Mouse (Mus musculus) liver, embryonic 16.5 days (tissue): Measurements from ENCODE around the gene Slc25a29. TPM values are rescaled to one million over a fixed set of nuclear protein-coding genes. Genes with fewer than 3 reads are reported as not detected.
A peak's percentile ranks its signal among the peaks of the same experiment; 100 is the strongest.

Experiments used
- ATAC-seq: fragments of 200-750 bp; cut with Nextera tagmentation; 2 replicates; pipeline ENCODE4 v1.8.0; 2017; ENCODE audit warnings: low read depth, mild to moderate bottlenecking, moderate number of reproducible peaks, moderate library complexity
- H3K27ac ChIP-seq: fragments of 300-500 bp; sonication (generic); 2 replicates; pipeline ENCODE4 v1.5.1; 2014; ENCODE audit warnings: mild to moderate bottlenecking, low read length
- H3K27me3 ChIP-seq: fragments of 300-500 bp; sonication (generic); 2 replicates; pipeline ENCODE4 v1.6.1; 2014; ENCODE audit warnings: low read depth, low read length, mixed read lengths; ENCODE audit not compliant: control insufficient read depth, insufficient read depth
- H3K36me3 ChIP-seq: fragments of 300-500 bp; sonication (generic); 2 replicates; pipeline ENCODE4 v1.6.1; 2014; ENCODE audit warnings: mild to moderate bottlenecking; ENCODE audit not compliant: control insufficient read depth, insufficient read depth
- H3K4me1 ChIP-seq: fragments of 300-500 bp; sonication (generic); 2 replicates; pipeline ENCODE4 v1.6.1; 2014; ENCODE audit warnings: low read depth, low read length, mixed read lengths; ENCODE audit not compliant: control insufficient read depth
- H3K4me2 ChIP-seq: fragments of 300-500 bp; sonication (generic); 2 replicates; pipeline ENCODE4 v1.6.1; 2014; ENCODE audit warnings: low read depth, low read length, mixed read lengths
- H3K4me3 ChIP-seq: fragments of 300-500 bp; sonication (generic); 2 replicates; pipeline ENCODE4 v1.5.1; 2014; ENCODE audit warnings: low read depth, mild to moderate bottlenecking, low read length
- H3K9ac ChIP-seq: fragments of 300-500 bp; sonication (generic); 2 replicates; pipeline ENCODE4 v1.6.1; 2014; ENCODE audit warnings: low read depth, low read length
- H3K9me3 ChIP-seq: fragments of 300-500 bp; sonication (generic); replicated peaks from 2 replicates; pipeline ENCODE4 v1.6.1; 2016; ENCODE audit warnings: low read length; ENCODE audit not compliant: control insufficient read depth
- WGBS: fragments of 180-500 bp; shearing (Covaris S2); extraction: QIAGEN DNeasy Blood & Tissue Kit; methylation state at CpG from one replicate; pipeline ENCODE4 v1.1.7; 2014; ENCODE audit not compliant: insufficient replicate concordance; 5-methylcytosine and 5-hydroxymethylcytosine counted together
- polyA plus RNA-seq: library from polyadenylated mRNA; unstranded; fragments of >200 nt; fragmentation: Nextera tagmentation; extraction: Ambion mirVana; gene quantifications from 2 replicates; pipeline ENCODE4 v1.2.1, GENCODE M21; 2015

Slc25a29 gene
- polyA plus RNA-seq, 1 experiment from 2014 or later, result 1.7 TPM

DNA sequence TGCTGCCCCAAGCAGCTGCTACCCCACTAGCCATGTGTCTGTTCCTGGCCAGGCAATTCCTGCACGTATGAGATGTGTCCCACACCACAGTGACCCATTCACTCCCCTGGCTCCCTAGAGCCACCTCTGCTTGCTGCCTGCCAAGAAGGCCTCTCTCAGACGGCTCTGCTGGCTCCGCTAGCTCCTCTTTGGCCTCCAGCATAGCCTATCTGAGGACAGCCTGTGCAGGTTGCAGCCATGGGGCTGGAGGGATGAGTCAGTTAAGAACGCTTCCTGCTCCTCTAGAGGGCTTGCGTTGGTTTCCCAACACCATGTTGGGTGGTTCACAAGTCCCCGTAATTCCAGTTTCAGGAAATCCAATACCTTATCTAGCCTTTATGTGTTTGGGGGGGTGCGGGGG, 7.0 kb upstream of the Slc25a29 start:
- whole genome bisulfite sequencing, result 69% methylated on average over 7 of the region's 7 CpGs
- ATAC-seq, result no peak
- Histone ChIP-seq H3K9ac (no peak overlapping the region), H3K27ac (no peak overlapping the region), H3K9me3 (no peaks in the 10 kb centered on the region), H3K4me3 (no peak overlapping the region), H3K36me3 (peaks cover 3% of the 10 kb centered on the region; the same call in 1 of the 2 replicates), H3K4me1 (no peaks in the 10 kb centered on the region; the same call in 1 of the 2 replicates), H3K4me2 (no peak overlapping the region), H3K27me3 (no peaks in the 10 kb centered on the region)

DNA sequence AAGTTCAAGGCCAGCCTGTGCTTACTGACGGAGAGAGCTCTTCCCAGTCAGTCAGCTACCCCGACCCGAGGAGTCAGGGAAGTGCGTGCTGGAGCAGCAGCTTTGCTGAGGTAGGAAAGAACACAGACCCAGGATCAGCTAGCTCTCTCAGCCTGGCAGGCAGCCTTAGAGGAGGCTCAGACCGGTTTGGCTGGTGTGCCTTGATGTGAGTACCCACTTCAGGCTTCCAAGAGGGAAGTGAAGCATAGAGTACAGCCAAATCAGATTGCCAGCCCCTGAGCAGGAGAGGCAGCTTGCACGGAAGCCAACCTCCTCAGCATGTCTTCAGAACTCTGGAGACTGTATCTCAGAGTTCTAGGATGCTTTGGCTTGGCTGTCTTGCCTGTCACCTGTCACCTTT, 5.5 kb upstream of the Slc25a29 start:
- H3K4me1 ChIP-seq, result peaks cover 9% of the 10 kb centered on the region
- no peak overlapping the region for H3K4me2 ChIP-seq
- no peak overlapping the region for H3K9ac ChIP-seq
- no peaks in the 10 kb centered on the region for H3K9me3 ChIP-seq
- peaks cover 3% of the 10 kb centered on the region; the same call in 1 of the 2 replicates for H3K36me3 ChIP-seq
- H3K27ac ChIP-seq, result no peak overlapping the region
- H3K4me3 ChIP-seq, result no peak overlapping the region
- no peaks in the 10 kb centered on the region for H3K27me3 ChIP-seq
- no peak for ATAC-seq
- 81% methylated on average over 6 of the region's 6 CpGs for WGBS

- Histone ChIP-seq H3K27me3 (peaks cover 3% of the 10 kb centered on the region; the same call in 1 of the 2 replicates), H3K36me3 (no peaks in the 10 kb centered on the region), H3K9ac (peak overlapping the region; percentile 72), H3K9me3 (no peaks in the 10 kb centered on the region), H3K4me3 (peak overlapping the region; percentile 69), H3K4me1 (peaks cover 21% of the 10 kb centered on the region), H3K27ac (no peak overlapping the region; the same call in 1 of the 2 replicates), H3K4me2 (peak overlapping the region; percentile 99)
- 31% methylated on average over 7 of the region's 7 CpGs for WGBS
- ATAC-seq, result no peak
Observed at GRCm38 (mm10) chr12:108836722-108837121, 1.0 kb upstream of the Slc25a29 start.

GRCm38 (mm10) chr12:108835208-108835839, 359 bp downstream of the Slc25a29 start:
- Histone ChIP-seq H3K9me3 (no peaks in the 10 kb centered on the region), H3K9ac (peak overlapping the region; percentile 67), H3K27me3 (peaks cover 3% of the 10 kb centered on the region; the same call in 1 of the 2 replicates), H3K4me1 (peaks cover 21% of the 10 kb centered on the region), H3K4me2 (peak overlapping the region; percentile 99), H3K4me3 (peak overlapping the region; percentile 69), H3K27ac (peak overlapping the region; percentile 37; the same call in 1 of the 2 replicates), H3K36me3 (no peaks in the 10 kb centered on the region)
- ATAC-seq, result peak; percentile 1; the same call in 1 of the 2 replicates
- 5% methylated on average over 51 of the region's 51 CpGs for WGBS

- WGBS, result 50% methylated on average over 5 of the region's 5 CpGs
- Histone ChIP-seq H3K9ac (peak overlapping the region; percentile 67; the same call in 1 of the 2 replicates), H3K4me2 (peak overlapping the region; percentile 99), H3K9me3 (no peaks in the 10 kb centered on the region), H3K27ac (no peak overlapping the region), H3K36me3 (no peaks in the 10 kb centered on the region), H3K4me1 (peaks cover 21% of the 10 kb centered on the region), H3K4me3 (peak overlapping the region; percentile 69), H3K27me3 (peaks cover 3% of the 10 kb centered on the region; the same call in 1 of the 2 replicates)
- no peak for ATAC-seq
Observed at GRCm38 (mm10) chr12:108834786-108835185, 897 bp downstream of the Slc25a29 start.

GRCm38 (mm10) chr12:108834337-108834736, 1.3 kb downstream of the Slc25a29 start:
- no peak for ATAC-seq
- peaks cover 21% of the 10 kb centered on the region for H3K4me1 ChIP-seq
- no peak overlapping the region for H3K4me3 ChIP-seq
- H3K36me3 ChIP-seq, result no peaks in the 10 kb centered on the region
- H3K27ac ChIP-seq, result no peak overlapping the region
- H3K27me3 ChIP-seq, result peaks cover 3% of the 10 kb centered on the region; the same call in 1 of the 2 replicates
- H3K9ac ChIP-seq, result no peak overlapping the region
- no peaks in the 10 kb centered on the region for H3K9me3 ChIP-seq
- H3K4me2 ChIP-seq, result no peak overlapping the region
- 71% methylated on average over 3 of the region's 3 CpGs for WGBS

DNA sequence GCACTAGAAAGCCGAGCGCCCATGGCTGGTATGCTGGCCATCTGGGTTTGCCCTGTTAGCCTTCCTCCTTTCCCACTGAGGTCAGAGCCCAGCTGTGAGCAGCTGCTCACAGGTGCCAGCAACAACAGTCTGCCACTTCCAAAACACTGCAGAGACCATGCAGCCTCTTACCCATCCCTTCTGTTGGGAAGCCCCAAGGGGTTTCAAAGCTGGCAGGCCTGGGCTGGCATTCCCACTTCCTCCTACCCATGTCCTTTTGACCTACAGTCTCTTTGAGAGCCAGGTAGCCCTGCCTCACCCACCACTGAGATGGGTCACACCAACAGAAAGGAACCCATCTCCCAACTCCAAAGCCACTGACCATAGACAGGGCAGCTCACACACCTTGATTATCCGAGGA, 2.3 kb downstream of the Slc25a29 start:
- H3K9ac ChIP-seq, result no peak overlapping the region
- H3K27me3 ChIP-seq, result peaks cover 3% of the 10 kb centered on the region; the same call in 1 of the 2 replicates
- H3K4me2 ChIP-seq, result no peak overlapping the region
- no peaks in the 10 kb centered on the region for H3K36me3 ChIP-seq
- ATAC-seq, result no peak
- no peaks in the 10 kb centered on the region for H3K9me3 ChIP-seq
- no peak overlapping the region for H3K27ac ChIP-seq
- WGBS, result 77% methylated on average over 3 of the region's 3 CpGs
- no peak overlapping the region for H3K4me3 ChIP-seq
- H3K4me1 ChIP-seq, result peaks cover 21% of the 10 kb centered on the region

DNA sequence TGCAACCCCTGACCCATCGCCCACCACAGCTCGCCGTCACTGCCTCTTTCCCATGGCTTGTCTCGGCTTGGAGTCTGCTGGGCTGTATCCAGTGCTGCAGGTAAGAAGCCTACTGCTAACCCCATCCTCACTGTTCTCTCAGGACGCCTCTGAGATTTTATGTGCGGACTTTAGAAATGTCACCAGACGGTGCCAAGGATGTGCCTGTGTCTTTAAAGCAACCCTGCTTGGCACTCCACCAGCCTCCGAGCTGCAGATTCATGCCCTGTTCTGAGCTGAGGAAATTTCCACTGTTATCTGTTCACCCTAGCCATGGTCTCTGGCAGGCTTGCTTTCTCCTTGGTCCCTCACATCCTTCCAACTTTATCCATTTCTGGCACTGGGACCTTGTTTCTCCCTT, 2.8 kb downstream of the Slc25a29 start:
- Histone ChIP-seq H3K36me3 (0 out of 2 replicates have a peak, but pooled peaks cover 3% of the 10 kb centered on the region), H3K27me3 (peaks cover 3% of the 10 kb centered on the region; the same call in 1 of the 2 replicates), H3K4me3 (no peak overlapping the region), H3K4me2 (no peak overlapping the region), H3K4me1 (peaks cover 21% of the 10 kb centered on the region), H3K27ac (no peak overlapping the region), H3K9me3 (no peaks in the 10 kb centered on the region), H3K9ac (no peak overlapping the region)
- 80% methylated on average over 8 of the region's 8 CpGs for WGBS
- ATAC-seq, result no peak

DNA sequence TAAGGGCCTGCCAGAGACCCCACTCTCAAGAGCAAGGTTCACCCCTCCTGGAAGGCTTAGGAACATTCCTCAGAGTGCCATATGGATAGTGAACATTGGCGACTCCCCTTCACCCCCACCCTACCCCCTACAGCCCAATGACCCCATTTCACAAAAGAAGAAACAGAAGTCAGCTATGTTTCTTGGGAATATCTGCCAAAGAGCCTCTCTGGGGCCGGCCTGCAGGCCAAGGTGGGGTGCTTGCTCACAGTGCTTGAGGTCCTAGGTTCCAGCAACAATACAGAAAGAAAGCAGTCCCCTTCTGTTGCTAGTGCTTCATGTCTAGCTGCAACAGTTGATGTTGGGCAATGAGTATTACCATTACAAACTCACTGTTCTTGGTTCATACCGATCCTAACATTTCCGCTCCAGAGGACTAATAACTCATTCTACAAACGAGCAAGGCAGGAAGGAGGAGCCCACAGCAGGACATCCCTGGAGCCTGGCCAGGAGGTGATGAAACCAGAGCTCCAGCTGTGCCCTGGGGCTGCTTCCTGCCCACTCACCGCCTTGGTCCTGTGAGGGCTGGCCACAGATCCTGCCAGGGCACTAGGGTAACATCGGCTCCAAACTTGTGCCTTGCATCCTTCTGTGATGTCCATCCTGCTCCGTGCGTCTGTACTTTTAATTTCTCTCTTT, 3.6 kb downstream of the Slc25a29 start:
- no peak for ATAC-seq
- no peaks in the 10 kb centered on the region for H3K9me3 ChIP-seq
- H3K4me3 ChIP-seq, result no peak overlapping the region
- no peak overlapping the region for H3K4me2 ChIP-seq
- no peak overlapping the region for H3K27ac ChIP-seq
- H3K9ac ChIP-seq, result no peak overlapping the region
- 0 out of 2 replicates have a peak, but pooled peaks cover 3% of the 10 kb centered on the region for H3K36me3 ChIP-seq
- peaks cover 21% of the 10 kb centered on the region for H3K4me1 ChIP-seq
- H3K27me3 ChIP-seq, result peaks cover 3% of the 10 kb centered on the region; the same call in 1 of the 2 replicates
- 65% methylated on average over 9 of the region's 9 CpGs for WGBS
